ENCODE assay signal across 20 mouse cellular contexts in genomic region chr6:129326568-129327150, GRCm38 (mm10). TPM values are rescaled to one million over a fixed set of nuclear protein-coding genes. Genes with fewer than 3 reads are reported as not detected.
A peak's percentile ranks its signal among the peaks of the same experiment; 100 is the strongest.
DNase-seq lines count a peak whose midpoint lies in the region; ATAC-seq and TF ChIP-seq lines count a peak whose summit lies in the region.
"Had no signal": no experiment of that assay in that cellular context is flagged by ENCODE, and none has a peak within 500 bp of the region (broad histone marks: within the 10 kb centered on the region; RNA-seq: fewer than 3 reads in every experiment).

No protein-coding gene starts in this region.

- H3K4me1 ChIP-seq in hindbrain, postnatal 0 days (ENCODE audit: insufficient read depth, low read length) = no peaks in the 10 kb centered on the region
- H3K4me1 ChIP-seq in hindbrain, embryonic 11.5 days (replicated peaks; ENCODE audit: control insufficient read depth, insufficient read depth, low read length) = no peaks in the 10 kb centered on the region
- H3K4me1 ChIP-seq: embryonic facial prominence, embryonic 13.5 days; hindbrain, embryonic 15.5 days had no signal

- no peak overlapping the region for H3K4me3 ChIP-seq in hindbrain, postnatal 0 days (ENCODE audit: low read length)
- H3K4me3 ChIP-seq in hindbrain, embryonic 11.5 days (ENCODE audit: low read depth, low read length) = no peak overlapping the region
- H3K4me3 ChIP-seq: embryonic facial prominence, embryonic 13.5 days; hindbrain, embryonic 15.5 days had no signal

- DNase-seq in hindbrain, postnatal 0 days (ENCODE audit: low spot score) = peak; percentile 66
- no peak for DNase-seq in hindbrain, embryonic 11.5 days (ENCODE audit: low spot score)
- peak; percentile 20 for DNase-seq in thymus, postnatal 0 days (ENCODE audit: low spot score)
- DNase-seq in thymus, postnatal 25 days = no peak
- peak; percentile 33 for DNase-seq in fat pad, adult 2 months (ENCODE audit: extremely low read depth, low read depth, low spot score)
- no peak for DNase-seq in spleen, postnatal 36 days (ENCODE audit: low spot score in 2 of 2)
- no peak for DNase-seq in heart, adult 9 months (ENCODE audit: low spot score in 2 of 2)
- DNase-seq: adrenal gland, adult 2 months; cerebellum, adult 9-11 months; gastrocnemius, postnatal 14 days; kidney, adult 9 months; right cerebral cortex, postnatal 25 days had no signal

- H3K36me3 ChIP-seq in hindbrain, postnatal 0 days (ENCODE audit: insufficient read depth, low read length) = no peaks in the 10 kb centered on the region
- H3K36me3 ChIP-seq in hindbrain, embryonic 11.5 days (ENCODE audit: control insufficient read depth, insufficient read depth, low read length) = no peaks in the 10 kb centered on the region
- H3K36me3 ChIP-seq: embryonic facial prominence, embryonic 13.5 days; hindbrain, embryonic 15.5 days had no signal

- H3K27me3 ChIP-seq in hindbrain, postnatal 0 days (ENCODE audit: insufficient read depth, low read length) = no peaks in the 10 kb centered on the region
- H3K27me3 ChIP-seq in hindbrain, embryonic 11.5 days (ENCODE audit: control insufficient read depth, insufficient read depth, low read length) = no peaks in the 10 kb centered on the region
- H3K27me3 ChIP-seq: embryonic facial prominence, embryonic 13.5 days; hindbrain, embryonic 15.5 days had no signal

- H3K9me3 ChIP-seq in hindbrain, postnatal 0 days (ENCODE audit: low read length) = no peaks in the 10 kb centered on the region
- no peaks in the 10 kb centered on the region for H3K9me3 ChIP-seq in hindbrain, embryonic 11.5 days (ENCODE audit: control insufficient read depth, low read length)
- H3K9me3 ChIP-seq: embryonic facial prominence, embryonic 13.5 days; hindbrain, embryonic 15.5 days had no signal

- WGBS in hindbrain, postnatal 0 days = 44% methylated on average over 13 of the region's 13 CpGs
- WGBS in hindbrain, embryonic 11.5 days = 83% methylated on average over 13 of the region's 13 CpGs

- no peak overlapping the region for H3K27ac ChIP-seq in hindbrain, postnatal 0 days
- H3K27ac ChIP-seq in hindbrain, embryonic 11.5 days (ENCODE audit: low read depth, low read length) = no peak overlapping the region
- H3K27ac ChIP-seq: embryonic facial prominence, embryonic 13.5 days; hindbrain, embryonic 15.5 days; liver, embryonic 14.5 days had no signal

- ATAC-seq in hindbrain, postnatal 0 days = no peak
- no peak for ATAC-seq in hindbrain, embryonic 11.5 days (ENCODE audit: low FRiP score)
- ATAC-seq: forebrain, embryonic 16.5 days had no signal

- H3K9ac ChIP-seq in hindbrain, postnatal 0 days (replicated peaks; ENCODE audit: low read length) = no peak overlapping the region
- H3K9ac ChIP-seq in hindbrain, embryonic 11.5 days (ENCODE audit: low read depth, low read length) = no peak overlapping the region
- H3K9ac ChIP-seq: embryonic facial prominence, embryonic 13.5 days; hindbrain, embryonic 15.5 days; liver, embryonic 14.5 days had no signal

- TF ChIP-seq CTCF in hindbrain, postnatal 0 days (IDR thresholded peaks at IDR 0.05; ENCODE audit: low read depth) = no peak

- peak overlapping the region; percentile 19; the same call in 1 of the 2 replicates for H3K4me2 ChIP-seq in hindbrain, postnatal 0 days (ENCODE audit: low read depth, low read length)
- H3K4me2 ChIP-seq in hindbrain, embryonic 11.5 days (replicated peaks; ENCODE audit: low read depth, low read length) = no peak overlapping the region
- H3K4me2 ChIP-seq: embryonic facial prominence, embryonic 13.5 days; hindbrain, embryonic 15.5 days had no signal

RNA-seq across cellular contexts. Expression of gene 4922502D21Rik, which starts 4.9 kb away (rescaled TPM):
- total RNA-seq in hindbrain, postnatal 0 days (2014; rRNA removed) = not detected in 2 replicates
- not detected in 2 replicates for polyA plus RNA-seq in hindbrain, postnatal 0 days (2015; fragmentation: Nextera tagmentation; extraction: Ambion mirVana)
- polyA plus RNA-seq in hindbrain, embryonic 11.5 days (2014; fragmentation: Nextera tagmentation; extraction: Ambion mirVana) = not detected in 2 replicates
- polyA plus RNA-seq in thymus, postnatal 0 days (2015; fragmentation: Nextera tagmentation; extraction: Ambion mirVana) = 0.17 TPM in 1 of 2 replicates, not detected in the other
- total RNA-seq: adrenal gland, adult 2 months; gastrocnemius, postnatal 14 days; left cerebral cortex, postnatal 14 days had no signal
- polyA plus RNA-seq: adrenal gland, adult 2 months; forebrain, embryonic 16.5 days; heart, embryonic 14.5 days; hindbrain, embryonic 15.5 days; liver, embryonic 14.5 days had no signal

RNA-seq across cellular contexts. Expression of gene Clec12a, which starts 15.8 kb away (rescaled TPM):
- not detected in 2 replicates for total RNA-seq in hindbrain, postnatal 0 days (2014; rRNA removed)
- polyA plus RNA-seq in hindbrain, postnatal 0 days (2015; fragmentation: Nextera tagmentation; extraction: Ambion mirVana) = 0.33 and 0.52 TPM in 2 replicates
- 0.25 and 0.36 TPM in 2 replicates for polyA plus RNA-seq in hindbrain, embryonic 11.5 days (2014; fragmentation: Nextera tagmentation; extraction: Ambion mirVana)
- polyA plus RNA-seq in thymus, postnatal 0 days (2015; fragmentation: Nextera tagmentation; extraction: Ambion mirVana) = 3.9 and 4.5 TPM in 2 replicates

RNA-seq across cellular contexts. Expression of gene Cd69, which starts 51.4 kb away (rescaled TPM):
- total RNA-seq in hindbrain, postnatal 0 days (2014; rRNA removed) = not detected in 2 replicates
- polyA plus RNA-seq in hindbrain, postnatal 0 days (2015; fragmentation: Nextera tagmentation; extraction: Ambion mirVana) = not detected in 2 replicates
- 0.09 TPM in 1 of 2 replicates, not detected in the other for polyA plus RNA-seq in hindbrain, embryonic 11.5 days (2014; fragmentation: Nextera tagmentation; extraction: Ambion mirVana)
- 53.2 and 58.8 TPM in 2 replicates for polyA plus RNA-seq in thymus, postnatal 0 days (2015; fragmentation: Nextera tagmentation; extraction: Ambion mirVana)
- total RNA-seq: gastrocnemius, postnatal 14 days; left cerebral cortex, postnatal 14 days had no signal
- polyA plus RNA-seq: adrenal gland, adult 2 months; embryonic facial prominence, embryonic 13.5 days; forebrain, embryonic 16.5 days; hindbrain, embryonic 15.5 days had no signal

RNA-seq across cellular contexts. Expression of gene Clec12b, which starts 59.0 kb away (rescaled TPM):
- total RNA-seq in hindbrain, postnatal 0 days (2014; rRNA removed) = 0.29 and 0.42 TPM in 2 replicates
- 0.49 TPM in 2 replicates for polyA plus RNA-seq in hindbrain, postnatal 0 days (2015; fragmentation: Nextera tagmentation; extraction: Ambion mirVana)
- not detected in 2 replicates for polyA plus RNA-seq in hindbrain, embryonic 11.5 days (2014; fragmentation: Nextera tagmentation; extraction: Ambion mirVana)
- 0.15 and 0.46 TPM in 2 replicates for polyA plus RNA-seq in thymus, postnatal 0 days (2015; fragmentation: Nextera tagmentation; extraction: Ambion mirVana)
- total RNA-seq: gastrocnemius, postnatal 14 days; left cerebral cortex, postnatal 14 days; monocyte, adult 5-6 weeks had no signal
- polyA plus RNA-seq: adrenal gland, adult 2 months; embryonic facial prominence, embryonic 13.5 days; forebrain, embryonic 16.5 days; thymus, adult 2 months had no signal

Comparison
In these comparisons a context has a peak if more than half of its experiments do, and no peak if none do; other contexts are left out.
1. DNase-seq: peak in hindbrain, postnatal 0 days (single experiment), thymus, postnatal 0 days (single experiment) and fat pad, adult 2 months (single experiment); none in hindbrain, embryonic 11.5 days (single experiment), thymus, postnatal 25 days (single experiment), spleen, postnatal 36 days (0 of 2) and heart, adult 9 months (0 of 2).
2. RNA of gene Cd69, which starts 51.4 kb away (polyA plus RNA-seq): 53.2 to 58.8 TPM in thymus, postnatal 0 days; 0.09 TPM in hindbrain, embryonic 11.5 days and not detected in hindbrain, postnatal 0 days; every median in the first group is over 10 times any median in the second.